Comparison of ENCODE assay signal across 10 mouse cellular contexts in genomic region chr16:34192959-34193842, GRCm38 (mm10).
A peak's percentile ranks its signal among the peaks of the same experiment; 100 is the strongest.
DNase-seq lines count a peak whose midpoint lies in the region; ATAC-seq and TF ChIP-seq lines count a peak whose summit lies in the region.
"Had no signal": no experiment of that assay in that cellular context is flagged by ENCODE, and none has a peak within 500 bp of the region (broad histone marks: within the 10 kb centered on the region; RNA-seq: fewer than 3 reads in every experiment).

No protein-coding gene starts in this region.

- no peaks in the 10 kb centered on the region for H3K4me1 ChIP-seq in intestine, postnatal 0 days (replicated peaks; ENCODE audit: control insufficient read depth, insufficient read depth, low read length)
- no peaks in the 10 kb centered on the region for H3K4me1 ChIP-seq in intestine, embryonic 16.5 days (ENCODE audit: control insufficient read depth, insufficient read depth, low read length)
- H3K4me1 ChIP-seq in embryonic facial prominence, embryonic 10.5 days, result peaks cover 4% of the 10 kb centered on the region; the same call in 1 of the 2 replicates
- 0 out of 2 replicates have a peak, but pooled peaks cover 4% of the 10 kb centered on the region for H3K4me1 ChIP-seq in midbrain, embryonic 13.5 days (replicated peaks)
- H3K4me1 ChIP-seq: embryonic facial prominence, embryonic 12.5 days; liver, embryonic 15.5 days had no signal

- H3K4me2 ChIP-seq in intestine, postnatal 0 days (replicated peaks; ENCODE audit: low read depth), result no peak overlapping the region
- H3K4me2 ChIP-seq in intestine, embryonic 16.5 days (ENCODE audit: low read depth, low read length), result no peak overlapping the region
- no peak overlapping the region for H3K4me2 ChIP-seq in midbrain, embryonic 13.5 days (replicated peaks)
- H3K4me2 ChIP-seq: embryonic facial prominence, embryonic 12.5 days; liver, embryonic 15.5 days had no signal

- ATAC-seq in intestine, postnatal 0 days, result no peak
- ATAC-seq in intestine, embryonic 16.5 days, result no peak
- ATAC-seq in midbrain, embryonic 13.5 days, result peak; percentile 74

- WGBS in intestine, postnatal 0 days, result 55% methylated on average over 10 of the region's 10 CpGs
- 51% methylated on average over 10 of the region's 10 CpGs for WGBS in intestine, embryonic 16.5 days
- 45% methylated on average over 10 of the region's 10 CpGs for WGBS in embryonic facial prominence, embryonic 10.5 days
- 49% methylated on average over 10 of the region's 10 CpGs for WGBS in midbrain, embryonic 13.5 days

- no peak overlapping the region for H3K4me3 ChIP-seq in intestine, postnatal 0 days (ENCODE audit: low read depth, low read length)
- no peak overlapping the region for H3K4me3 ChIP-seq in intestine, embryonic 16.5 days (ENCODE audit: low read length)
- H3K4me3 ChIP-seq in embryonic facial prominence, embryonic 10.5 days, result no peak overlapping the region
- H3K4me3 ChIP-seq in midbrain, embryonic 13.5 days (replicated peaks), result no peak overlapping the region
- H3K4me3 ChIP-seq: embryonic facial prominence, embryonic 12.5 days; liver, embryonic 15.5 days had no signal

- no peak overlapping the region for H3K27ac ChIP-seq in intestine, postnatal 0 days (ENCODE audit: low read depth, low read length)
- no peak overlapping the region for H3K27ac ChIP-seq in intestine, embryonic 16.5 days (ENCODE audit: low read length)
- H3K27ac ChIP-seq in embryonic facial prominence, embryonic 10.5 days (replicated peaks), result no peak overlapping the region
- H3K27ac ChIP-seq in midbrain, embryonic 13.5 days, result no peak overlapping the region
- H3K27ac ChIP-seq: embryonic facial prominence, embryonic 12.5 days; liver, embryonic 15.5 days had no signal

- H3K27me3 ChIP-seq in intestine, postnatal 0 days (replicated peaks; ENCODE audit: control insufficient read depth, insufficient read depth, low read length), result no peaks in the 10 kb centered on the region
- H3K27me3 ChIP-seq in intestine, embryonic 16.5 days (replicated peaks; ENCODE audit: control insufficient read depth, insufficient read depth, low read length), result no peaks in the 10 kb centered on the region
- no peaks in the 10 kb centered on the region for H3K27me3 ChIP-seq in embryonic facial prominence, embryonic 10.5 days (replicated peaks; ENCODE audit: low read depth, poor library complexity, severe bottlenecking)
- no peaks in the 10 kb centered on the region for H3K27me3 ChIP-seq in midbrain, embryonic 13.5 days
- H3K27me3 ChIP-seq: embryonic facial prominence, embryonic 12.5 days; liver, embryonic 15.5 days had no signal

- no peaks in the 10 kb centered on the region for H3K9me3 ChIP-seq in intestine, postnatal 0 days (ENCODE audit: control insufficient read depth)
- H3K9me3 ChIP-seq in intestine, embryonic 16.5 days (ENCODE audit: control insufficient read depth, low read length), result no peaks in the 10 kb centered on the region
- H3K9me3 ChIP-seq in embryonic facial prominence, embryonic 10.5 days, result no peaks in the 10 kb centered on the region
- no peaks in the 10 kb centered on the region for H3K9me3 ChIP-seq in midbrain, embryonic 13.5 days
- H3K9me3 ChIP-seq: embryonic facial prominence, embryonic 12.5 days; liver, embryonic 15.5 days had no signal

- DNase-seq in B cell, adult 2 months, result peak; percentile 25 to 30
- DNase-seq in adrenal gland, postnatal 14 days, result peak; percentile 59
- peak; percentile 54 for DNase-seq in embryonic facial prominence, embryonic 10.5 days (ENCODE audit: low spot score)
- peak; percentile 32 for DNase-seq in induced T-regulatory cell, adult 2 months (ENCODE audit: low read depth)
- no peak for DNase-seq in testis, postnatal 14 days (ENCODE audit: low spot score)

- peaks cover 7% of the 10 kb centered on the region; the same call in 1 of the 2 replicates for H3K36me3 ChIP-seq in intestine, postnatal 0 days (ENCODE audit: control insufficient read depth, insufficient read depth)
- no peaks in the 10 kb centered on the region for H3K36me3 ChIP-seq in intestine, embryonic 16.5 days (ENCODE audit: control insufficient read depth, insufficient read depth, low read length)
- H3K36me3 ChIP-seq in embryonic facial prominence, embryonic 10.5 days (replicated peaks), result peaks cover 39% of the 10 kb centered on the region
- H3K36me3 ChIP-seq in midbrain, embryonic 13.5 days, result peaks cover 55% of the 10 kb centered on the region
- H3K36me3 ChIP-seq: liver, embryonic 15.5 days had no signal

- H3K9ac ChIP-seq in intestine, postnatal 0 days (ENCODE audit: low read depth, low read length), result no peak overlapping the region
- H3K9ac ChIP-seq in intestine, embryonic 16.5 days (ENCODE audit: low read depth, low read length), result no peak overlapping the region
- H3K9ac ChIP-seq in midbrain, embryonic 13.5 days (replicated peaks), result no peak overlapping the region
- H3K9ac ChIP-seq: embryonic facial prominence, embryonic 12.5 days; liver, embryonic 15.5 days had no signal

- peak; percentile 95 for TF ChIP-seq CTCF in intestine, postnatal 0 days (IDR thresholded peaks at IDR 0.05; ENCODE audit: low read depth)
